Mouse (Mus musculus): ENCODE data around the gene Eif2ak4. TPM values are rescaled to one million over a fixed set of nuclear protein-coding genes. Genes with fewer than 3 reads are reported as not detected.

Gene Eif2ak4
- polyA plus RNA-seq (2012; rRNA removed), result 11.1 and 12.2 TPM in 2 replicates

GRCm38 (mm10) chr2:118388341-118389335, at the start of gene Eif2ak4:
Gene Eif2ak4 (plus strand): TSS chr2:118388618.
- 1% methylated on average over 61 of the region's 61 CpGs for WGBS
- peak; percentile 46; the same call in 1 of the 2 replicates for TF ChIP-seq POLR2A (IDR thresholded peaks at IDR 0.05; ENCODE audit: borderline replicate concordance, extremely low read depth, low read depth, low read length)
- TF ChIP-seq CTCF (IDR thresholded peaks at IDR 0.05; ENCODE audit: insufficient read depth, low read length), result no peak
- peak; percentile 99 for DNase-seq
- Histone ChIP-seq H3K4me1 (ENCODE audit: control insufficient read depth, insufficient read depth, low read length) (peaks cover 5% of the 10 kb centered on the region), H3K4me3 (replicated peaks; ENCODE audit: extremely low read depth, low read depth, low read length) (peak within 1 kb of the TSS; percentile 81)

GRCm38 (mm10) chr2:118341295-118341694, 47.1 kb upstream of the Eif2ak4 start:
- 55% methylated on average over 7 of the region's 7 CpGs for WGBS
- H3K4me1 ChIP-seq (ENCODE audit: control insufficient read depth, insufficient read depth, low read length), result no peaks in the 10 kb centered on the region
- TF ChIP-seq CTCF (IDR thresholded peaks at IDR 0.05; ENCODE audit: insufficient read depth, low read length), result no peak
- no peak for TF ChIP-seq POLR2A (IDR thresholded peaks at IDR 0.05; ENCODE audit: borderline replicate concordance, extremely low read depth, low read depth, low read length)
- no peak overlapping the region for H3K4me3 ChIP-seq (replicated peaks; ENCODE audit: extremely low read depth, low read depth, low read length)
- no peak for DNase-seq

- 62% methylated on average over 3 of the region's 3 CpGs for WGBS
- no peak for DNase-seq
- Histone ChIP-seq H3K4me1 (ENCODE audit: control insufficient read depth, insufficient read depth, low read length) (no peaks in the 10 kb centered on the region), H3K4me3 (replicated peaks; ENCODE audit: extremely low read depth, low read depth, low read length) (no peak overlapping the region)
- TF ChIP-seq POLR2A (IDR thresholded peaks at IDR 0.05; ENCODE audit: borderline replicate concordance, extremely low read depth, low read depth, low read length) (no peak), CTCF (IDR thresholded peaks at IDR 0.05; ENCODE audit: insufficient read depth, low read length) (no peak)
Observed at GRCm38 (mm10) chr2:118343897-118344296, 44.5 kb upstream of the Eif2ak4 start.

GRCm38 (mm10) chr2:118345535-118345934, 42.9 kb upstream of the Eif2ak4 start:
- Histone ChIP-seq H3K4me1 (ENCODE audit: control insufficient read depth, insufficient read depth, low read length) (no peaks in the 10 kb centered on the region), H3K4me3 (replicated peaks; ENCODE audit: extremely low read depth, low read depth, low read length) (no peak overlapping the region)
- no peak for DNase-seq
- TF ChIP-seq POLR2A (IDR thresholded peaks at IDR 0.05; ENCODE audit: borderline replicate concordance, extremely low read depth, low read depth, low read length) (no peak), CTCF (IDR thresholded peaks at IDR 0.05; ENCODE audit: insufficient read depth, low read length) (no peak)
- WGBS, result 84% methylated on average over 1 of the region's 1 CpGs

GRCm38 (mm10) chr2:118353498-118353897, 34.9 kb upstream of the Eif2ak4 start:
- H3K4me3 ChIP-seq (replicated peaks; ENCODE audit: extremely low read depth, low read depth, low read length), result no peak overlapping the region
- TF ChIP-seq CTCF (IDR thresholded peaks at IDR 0.05; ENCODE audit: insufficient read depth, low read length) (no peak), POLR2A (IDR thresholded peaks at IDR 0.05; ENCODE audit: borderline replicate concordance, extremely low read depth, low read depth, low read length) (no peak)
- 24% methylated on average over 4 of the region's 4 CpGs for WGBS
- DNase-seq, result no peak
- no peaks in the 10 kb centered on the region for H3K4me1 ChIP-seq (ENCODE audit: control insufficient read depth, insufficient read depth, low read length)

GRCm38 (mm10) chr2:118353916-118354403, 34.5 kb upstream of the Eif2ak4 start:
- TF ChIP-seq CTCF (IDR thresholded peaks at IDR 0.05; ENCODE audit: insufficient read depth, low read length), result no peak
- no peak for TF ChIP-seq POLR2A (IDR thresholded peaks at IDR 0.05; ENCODE audit: borderline replicate concordance, extremely low read depth, low read depth, low read length)

GRCm38 (mm10) chr2:118355138-118355719, 33.2 kb upstream of the Eif2ak4 start:
- 85% methylated on average over 6 of the region's 6 CpGs for WGBS
- H3K4me3 ChIP-seq (replicated peaks; ENCODE audit: extremely low read depth, low read depth, low read length), result no peak overlapping the region
- no peaks in the 10 kb centered on the region for H3K4me1 ChIP-seq (ENCODE audit: control insufficient read depth, insufficient read depth, low read length)
- no peak for DNase-seq
- no peak for TF ChIP-seq CTCF (IDR thresholded peaks at IDR 0.05; ENCODE audit: insufficient read depth, low read length)
- no peak for TF ChIP-seq POLR2A (IDR thresholded peaks at IDR 0.05; ENCODE audit: borderline replicate concordance, extremely low read depth, low read depth, low read length)

More at GRCm38 (mm10) chr2:118353916-118354403, 34.5 kb upstream of the Eif2ak4 start:
- 64% methylated on average over 4 of the region's 4 CpGs for WGBS
- Histone ChIP-seq H3K4me1 (ENCODE audit: control insufficient read depth, insufficient read depth, low read length) (no peaks in the 10 kb centered on the region), H3K4me3 (replicated peaks; ENCODE audit: extremely low read depth, low read depth, low read length) (no peak overlapping the region)
- no peak for DNase-seq

- no peak for DNase-seq
- peaks cover 4% of the 10 kb centered on the region for H3K4me1 ChIP-seq (ENCODE audit: control insufficient read depth, insufficient read depth, low read length)
- no peak overlapping the region for H3K4me3 ChIP-seq (replicated peaks; ENCODE audit: extremely low read depth, low read depth, low read length)
- TF ChIP-seq POLR2A (IDR thresholded peaks at IDR 0.05; ENCODE audit: borderline replicate concordance, extremely low read depth, low read depth, low read length) (no peak), CTCF (IDR thresholded peaks at IDR 0.05; ENCODE audit: insufficient read depth, low read length) (no peak)
- WGBS, result 20% methylated on average over 1 of the region's 1 CpGs
Observed at GRCm38 (mm10) chr2:118371841-118372240, 16.6 kb upstream of the Eif2ak4 start.

- WGBS, result 8% methylated on average over 11 of the region's 11 CpGs
- H3K4me3 ChIP-seq (replicated peaks; ENCODE audit: extremely low read depth, low read depth, low read length), result no peak overlapping the region
- DNase-seq, result no peak
- H3K4me1 ChIP-seq (ENCODE audit: control insufficient read depth, insufficient read depth, low read length), result peaks cover 4% of the 10 kb centered on the region
- TF ChIP-seq POLR2A (IDR thresholded peaks at IDR 0.05; ENCODE audit: borderline replicate concordance, extremely low read depth, low read depth, low read length) (no peak), CTCF (IDR thresholded peaks at IDR 0.05; ENCODE audit: insufficient read depth, low read length) (no peak)
Observed at GRCm38 (mm10) chr2:118372561-118372900, 15.9 kb upstream of the Eif2ak4 start.
